Mouse (Mus musculus): ENCODE data around the gene Rbm31y. TPM values are rescaled to one million over a fixed set of nuclear protein-coding genes. Genes with fewer than 3 reads are reported as not detected.
"Not testable (repeated sequence)": the region's sequence is repeated elsewhere in the genome, so short reads cannot be mapped to it uniquely, and the experiment has no call there.

Gene Rbm31y
- not detected in 2 replicates for total RNA-seq (2017)

DNA sequence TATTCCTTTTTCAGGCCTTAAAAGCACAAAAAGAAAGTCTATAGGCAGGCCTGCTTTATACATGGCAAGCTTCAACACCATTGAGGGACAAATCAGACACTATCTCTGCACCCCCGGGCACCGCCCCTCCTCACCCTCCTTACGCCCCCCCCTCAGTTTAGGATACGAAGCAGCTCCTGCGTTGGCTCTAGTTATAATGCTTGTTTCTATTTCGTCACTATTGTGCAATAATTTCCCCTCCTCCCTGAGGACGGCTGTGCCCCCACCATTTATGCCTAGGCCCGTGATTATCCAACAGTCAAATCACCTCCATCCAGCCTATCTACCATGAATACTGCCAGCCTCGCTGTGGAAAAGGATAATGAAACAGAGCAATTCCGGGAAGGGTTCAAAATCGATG is at the start of gene Rbm31y:
TSS of gene Rbm31y (plus strand) at position 301 of the 400 bp plus-strand sequence.
- not testable (repeated sequence) for ATAC-seq (replicated peaks in 1 of 2; ENCODE audit: insufficient read depth in 1 of 2, low FRiP score in 2 of 2, low TSS enrichment in 1 of 2, low read depth in 1 of 2, poor library complexity in 2 of 2, severe bottlenecking in 2 of 2)
